Mouse (Mus musculus): ENCODE results near the gene Aunip. TPM values are rescaled to one million over a fixed set of nuclear protein-coding genes. Genes with fewer than 3 reads are reported as not detected.

Gene Aunip
- total RNA-seq (2014; rRNA removed), result 1.2 and 1.8 TPM in 2 replicates
- polyA plus RNA-seq (2015; fragmentation: Nextera tagmentation; extraction: Ambion mirVana), result 1.1 and 1.3 TPM in 2 replicates

- DNase-seq (peak; percentile 95), ATAC-seq (peak; percentile 98)
- H3K4me3 ChIP-seq (ENCODE audit: low read depth, low read length), result peak within 1 kb of the TSS; percentile 42
- H3K27ac ChIP-seq (ENCODE audit: low read depth, low read length), result no peak within 1 kb of the TSS
- TF ChIP-seq CTCF (IDR thresholded peaks at IDR 0.05; ENCODE audit: low read depth), result peak; percentile 24
- peak within 1 kb of the TSS; percentile 89 for H3K4me2 ChIP-seq (ENCODE audit: low read depth)
- WGBS, result 2% methylated on average over 42 of the region's 42 CpGs
- H3K27me3 ChIP-seq (ENCODE audit: insufficient read depth, low read length), result no peaks in the 10 kb centered on the region
- H3K36me3 ChIP-seq (ENCODE audit: insufficient read depth), result peaks cover 19% of the 10 kb centered on the region
- no peak within 1 kb of the TSS; the same call in 1 of the 2 replicates for H3K9ac ChIP-seq
- H3K9me3 ChIP-seq (ENCODE audit: low read length), result no peaks in the 10 kb centered on the region
- H3K4me1 ChIP-seq (ENCODE audit: insufficient read depth), result no peaks in the 10 kb centered on the region
These were observed at the start of gene Aunip for GRCm38 (mm10) chr4:134510845-134511411. Gene Aunip (plus strand): TSS chr4:134510999.

DNA sequence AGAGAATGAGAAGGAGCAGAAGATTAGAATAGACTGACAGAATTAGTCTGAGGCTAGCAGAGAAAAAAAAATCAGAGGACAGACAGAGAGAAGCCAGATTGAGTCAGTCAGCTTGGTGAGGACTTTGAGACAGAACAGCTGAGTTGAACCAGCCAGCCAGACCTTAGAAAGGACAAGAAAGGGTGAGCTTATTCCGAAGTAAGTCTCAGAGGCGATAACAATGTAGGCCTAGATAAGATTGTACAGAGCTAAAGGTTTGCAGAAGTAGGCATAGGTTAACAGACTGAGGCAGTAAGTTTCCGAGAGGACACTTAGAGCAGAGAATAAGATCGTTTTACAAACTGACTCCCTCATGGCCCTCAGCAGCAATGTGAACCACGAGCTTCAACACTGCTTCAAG is 49.5 kb upstream of the Aunip start:
- Histone ChIP-seq H3K27me3 (ENCODE audit: insufficient read depth, low read length) (no peaks in the 10 kb centered on the region), H3K4me3 (ENCODE audit: low read depth, low read length) (no peak overlapping the region), H3K27ac (ENCODE audit: low read depth, low read length) (no peak overlapping the region), H3K9ac (no peak overlapping the region), H3K9me3 (ENCODE audit: low read length) (no peaks in the 10 kb centered on the region), H3K36me3 (ENCODE audit: insufficient read depth) (no peaks in the 10 kb centered on the region), H3K4me1 (ENCODE audit: insufficient read depth) (peaks cover 11% of the 10 kb centered on the region), H3K4me2 (ENCODE audit: low read depth) (no peak overlapping the region)
- DNase-seq (no peak), ATAC-seq (no peak)
- WGBS, result 86% methylated on average over 5 of the region's 5 CpGs
- no peak for TF ChIP-seq CTCF (IDR thresholded peaks at IDR 0.05; ENCODE audit: low read depth)

GRCm38 (mm10) chr4:134465789-134466188 is 45.0 kb upstream of the Aunip start:
- no peak for TF ChIP-seq CTCF (IDR thresholded peaks at IDR 0.05; ENCODE audit: low read depth)
- Histone ChIP-seq H3K36me3 (ENCODE audit: insufficient read depth) (no peaks in the 10 kb centered on the region), H3K4me1 (ENCODE audit: insufficient read depth) (peaks cover 23% of the 10 kb centered on the region), H3K4me3 (ENCODE audit: low read depth, low read length) (0 out of 2 replicates have a peak overlapping the region, but pooled peaks have one; percentile 3), H3K27ac (ENCODE audit: low read depth, low read length) (peak overlapping the region; percentile 100), H3K9ac (peak overlapping the region; percentile 40), H3K9me3 (ENCODE audit: low read length) (no peaks in the 10 kb centered on the region), H3K4me2 (ENCODE audit: low read depth) (peak overlapping the region; percentile 31), H3K27me3 (ENCODE audit: insufficient read depth, low read length) (no peaks in the 10 kb centered on the region)
- DNase-seq (no peak), ATAC-seq (no peak)
- 29% methylated on average over 12 of the region's 12 CpGs for WGBS

GRCm38 (mm10) chr4:134466381-134467262 is 44.2 kb upstream of the Aunip start:
- ATAC-seq (no peak), DNase-seq (peak; percentile 75)
- Histone ChIP-seq H3K27me3 (ENCODE audit: insufficient read depth, low read length) (no peaks in the 10 kb centered on the region), H3K4me2 (ENCODE audit: low read depth) (peak overlapping the region; percentile 90), H3K27ac (ENCODE audit: low read depth, low read length) (peak overlapping the region; percentile 100), H3K36me3 (ENCODE audit: insufficient read depth) (peaks cover 7% of the 10 kb centered on the region; the same call in 1 of the 2 replicates), H3K4me1 (ENCODE audit: insufficient read depth) (peaks cover 23% of the 10 kb centered on the region), H3K9ac (peak overlapping the region; percentile 100), H3K4me3 (ENCODE audit: low read depth, low read length) (peak overlapping the region; percentile 86), H3K9me3 (ENCODE audit: low read length) (no peaks in the 10 kb centered on the region)
- 38% methylated on average over 11 of the region's 11 CpGs for WGBS
- no peak for TF ChIP-seq CTCF (IDR thresholded peaks at IDR 0.05; ENCODE audit: low read depth)

DNA sequence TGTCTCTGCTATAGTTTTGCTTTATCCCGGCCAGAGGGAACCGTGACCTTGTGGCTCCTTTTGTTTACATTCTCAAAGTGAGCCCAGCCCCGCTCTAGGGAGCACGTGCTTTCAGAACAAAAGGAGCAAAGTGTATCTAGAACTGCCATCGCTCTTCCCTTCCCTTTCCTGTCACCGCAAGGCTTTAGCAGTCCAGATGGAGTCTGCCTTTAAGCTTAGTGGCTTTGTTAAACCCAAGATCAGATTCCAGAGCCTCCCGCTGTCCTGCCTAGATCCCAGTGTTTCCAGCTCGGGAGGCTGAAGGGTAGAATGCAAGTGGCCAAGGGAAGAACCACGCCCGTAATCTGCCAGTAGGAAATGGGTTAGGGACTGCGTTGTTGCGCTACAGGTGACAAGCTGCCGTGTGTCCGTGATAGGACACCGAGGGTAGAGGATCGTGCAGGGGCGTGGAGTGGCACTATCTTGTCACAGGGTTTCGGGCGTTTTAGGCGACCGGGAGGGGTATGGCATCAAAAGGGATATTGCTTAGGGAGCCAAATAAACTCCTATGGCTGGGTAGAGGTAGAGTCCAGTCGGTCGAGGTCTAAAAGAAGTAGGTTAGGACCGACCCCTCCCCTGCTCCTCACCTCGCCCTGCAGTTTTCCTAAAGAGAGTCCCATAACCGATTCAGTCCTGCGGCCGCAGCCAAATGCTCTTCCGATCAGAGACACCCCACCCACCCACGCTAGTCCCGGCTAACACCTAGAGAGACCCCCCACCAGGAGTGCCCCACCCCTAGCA is 43.2 kb upstream of the Aunip start:
- ATAC-seq (peak; percentile 9), DNase-seq (peak; percentile 81)
- Histone ChIP-seq H3K4me1 (ENCODE audit: insufficient read depth) (peaks cover 31% of the 10 kb centered on the region), H3K4me3 (ENCODE audit: low read depth, low read length) (peak overlapping the region; percentile 86), H3K27ac (ENCODE audit: low read depth, low read length) (peak overlapping the region; percentile 100), H3K9me3 (ENCODE audit: low read length) (no peaks in the 10 kb centered on the region), H3K9ac (peak overlapping the region; percentile 100), H3K4me2 (ENCODE audit: low read depth) (peak overlapping the region; percentile 90), H3K27me3 (ENCODE audit: insufficient read depth, low read length) (no peaks in the 10 kb centered on the region), H3K36me3 (ENCODE audit: insufficient read depth) (peaks cover 16% of the 10 kb centered on the region)
- no peak for TF ChIP-seq CTCF (IDR thresholded peaks at IDR 0.05; ENCODE audit: low read depth)
- WGBS, result under 1% methylated on average over 31 of the region's 31 CpGs

- Histone ChIP-seq H3K9ac (peak within 1 kb of the TSS; percentile 100), H3K36me3 (ENCODE audit: insufficient read depth) (peaks cover 21% of the 10 kb centered on the region), H3K4me3 (ENCODE audit: low read depth, low read length) (peak within 1 kb of the TSS; percentile 86), H3K9me3 (ENCODE audit: low read length) (no peaks in the 10 kb centered on the region), H3K27me3 (ENCODE audit: insufficient read depth, low read length) (no peaks in the 10 kb centered on the region), H3K4me2 (ENCODE audit: low read depth) (peak within 1 kb of the TSS; percentile 90), H3K4me1 (ENCODE audit: insufficient read depth) (peaks cover 36% of the 10 kb centered on the region), H3K27ac (ENCODE audit: low read depth, low read length) (peak within 1 kb of the TSS; percentile 100)
- peak; percentile 92 for ATAC-seq
- DNase-seq, result peak; percentile 99
- under 1% methylated on average over 30 of the region's 31 CpGs for WGBS
- TF ChIP-seq CTCF (IDR thresholded peaks at IDR 0.05; ENCODE audit: low read depth), result no peak
These were observed 42.6 kb upstream of the Aunip start, which contains the start of gene Stmn1 for GRCm38 (mm10) chr4:134468215-134468575. Gene Stmn1 (plus strand): TSS chr4:134468320.
